Mouse (Mus musculus) adrenal gland, adult (tissue): ENCODE measurements around the gene Maml2.

Source experiments
- DNase-seq, 2 experiments: peaks; one replicate each; pipeline ENCODE4 v3.0.0; 2022 to 2023; ENCODE audit warnings: low spot score in 1 of 2; ENCODE audit not compliant: inconsistent age in 2 of 2

Gene Maml2

GRCm38 (mm10) chr9:13563475-13564414, 266.0 kb downstream of the Maml2 start:
- peak; percentile 69 to 92 for DNase-seq

- DNase-seq, result no peak
Observed at GRCm38 (mm10) chr9:13565343-13566019, 267.7 kb downstream of the Maml2 start.

- no peak for DNase-seq
Observed at GRCm38 (mm10) chr9:13566154-13566885, 268.6 kb downstream of the Maml2 start.

DNA sequence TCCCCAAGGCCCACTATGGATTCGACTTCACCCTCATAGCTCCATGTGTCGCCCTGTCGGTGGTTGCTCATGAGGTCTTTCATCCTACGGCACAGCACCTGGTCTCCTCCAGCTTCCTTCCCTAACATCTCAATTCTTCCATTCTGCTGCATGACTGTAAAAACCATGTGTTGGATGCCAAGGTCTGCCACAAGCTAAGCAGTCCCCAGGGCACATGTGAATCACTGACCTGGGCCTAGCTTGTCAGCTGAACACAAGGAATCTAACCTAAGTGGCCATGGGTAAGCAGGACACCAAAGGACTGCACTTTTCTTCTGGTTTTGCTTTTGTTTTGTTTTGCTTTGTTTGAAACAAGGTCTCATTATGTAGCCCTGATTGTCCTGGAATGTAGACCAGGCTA, 271.3 kb downstream of the Maml2 start:
- DNase-seq, result no peak

- no peak for DNase-seq
Observed at GRCm38 (mm10) chr9:13572847-13573246, 275.1 kb downstream of the Maml2 start.

DNA sequence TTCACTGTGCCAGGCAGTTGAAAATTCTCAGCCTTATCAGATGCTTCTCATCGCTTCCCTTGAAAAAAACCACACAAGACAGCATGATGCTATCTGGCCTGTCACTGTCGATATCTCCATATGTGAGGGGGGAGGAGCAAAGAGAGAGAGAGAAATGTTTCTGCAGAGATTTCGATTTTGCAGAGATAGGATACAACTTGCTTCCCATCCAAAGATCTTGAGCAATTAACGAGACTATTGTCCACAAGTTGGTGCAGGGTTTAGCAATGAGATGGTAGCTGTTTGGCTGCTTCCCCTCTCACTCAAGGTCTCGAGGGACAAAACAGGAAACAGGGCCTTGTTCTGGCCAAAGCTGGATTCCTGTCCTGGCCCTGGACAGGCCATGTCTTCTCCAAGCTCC, 276.3 kb downstream of the Maml2 start:
- peak in 1 of 2 experiments; percentile 67 for DNase-seq

GRCm38 (mm10) chr9:13574913-13575312, 277.2 kb downstream of the Maml2 start:
- DNase-seq, result peak in 1 of 2 experiments; percentile 52

DNA sequence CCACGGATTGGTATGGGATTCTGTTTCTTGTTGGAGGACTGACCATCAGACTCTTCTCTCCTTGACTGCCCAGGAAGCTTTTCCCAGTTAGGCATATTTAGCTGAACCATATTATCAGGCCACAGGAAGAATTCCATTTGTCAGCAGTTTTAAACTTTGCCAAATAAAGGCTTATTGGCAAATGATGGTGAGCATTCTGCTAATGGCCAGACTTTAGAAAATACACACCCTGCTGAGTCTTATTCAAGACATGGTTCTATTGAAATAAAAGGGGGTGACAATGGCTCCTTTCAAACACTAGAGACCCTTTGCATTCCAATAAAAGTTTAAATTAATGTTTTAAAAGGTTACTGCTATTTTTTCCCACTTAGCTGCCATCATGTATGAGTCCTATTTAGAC, 279.4 kb downstream of the Maml2 start:
- DNase-seq, result no peak

GRCm38 (mm10) chr9:13581184-13581583, 283.4 kb downstream of the Maml2 start:
- no peak for DNase-seq

DNA sequence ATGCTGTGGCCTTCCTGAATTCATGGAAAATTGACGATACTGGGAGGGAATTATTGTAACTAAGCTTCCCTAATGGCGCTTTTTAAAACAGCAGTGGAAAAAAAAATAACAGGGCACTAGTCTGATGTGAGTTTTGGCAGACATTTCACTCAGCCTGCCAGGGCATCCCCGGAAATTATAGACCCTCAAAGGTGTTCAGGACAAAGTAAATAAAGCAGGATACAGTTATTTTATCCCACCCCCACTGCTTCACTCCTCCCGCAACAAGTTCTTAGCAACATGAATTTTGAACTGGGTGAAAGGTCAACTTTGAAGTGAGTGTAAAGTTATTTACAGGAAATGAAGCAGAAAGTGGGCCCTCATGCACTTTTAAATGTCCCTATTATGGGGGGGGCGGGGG, 286.2 kb downstream of the Maml2 start:
- DNase-seq, result no peak

- DNase-seq, result no peak
Observed at GRCm38 (mm10) chr9:13584435-13584834, 286.7 kb downstream of the Maml2 start.

DNA sequence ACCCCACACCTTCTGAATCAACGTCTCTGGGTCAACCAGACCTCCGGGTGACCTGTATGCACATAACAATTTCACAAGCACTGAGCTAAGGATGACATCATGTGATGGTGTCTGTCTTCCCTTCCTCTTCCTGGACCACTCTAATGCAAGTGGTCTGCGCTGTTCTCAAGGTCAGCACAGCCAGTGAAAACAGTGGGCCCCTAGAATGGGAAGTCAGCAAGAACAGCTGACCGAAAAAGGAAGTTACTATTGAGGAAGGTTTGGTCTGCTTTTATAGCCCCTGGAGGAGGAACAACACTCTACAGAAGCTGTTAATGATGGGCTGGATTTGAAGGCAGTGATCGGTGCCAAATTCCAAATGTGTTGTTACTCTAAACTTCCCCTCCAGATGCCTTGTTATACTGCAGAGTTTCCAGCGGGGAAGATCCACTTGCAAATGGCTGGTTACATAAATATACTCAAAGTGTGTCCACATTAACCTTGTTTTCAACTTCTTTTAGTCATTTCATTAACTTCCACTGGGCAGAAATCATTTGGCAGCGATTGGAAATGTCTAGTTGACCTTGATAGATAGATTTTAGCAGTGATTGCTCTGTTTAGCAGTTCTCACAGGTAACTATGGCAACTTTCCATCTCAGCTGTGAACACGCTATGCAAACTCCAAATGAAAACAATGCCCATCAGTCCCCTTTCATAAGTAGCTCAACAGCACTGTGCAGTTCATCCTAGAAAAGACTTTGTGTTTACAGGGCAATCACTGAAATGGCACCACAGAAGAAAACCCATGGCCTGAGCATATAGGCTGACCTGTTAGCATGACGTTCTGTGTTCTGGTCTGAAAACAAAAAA, 289.6 kb downstream of the Maml2 start:
- DNase-seq, result peak in 1 of 2 experiments; percentile 52

DNA sequence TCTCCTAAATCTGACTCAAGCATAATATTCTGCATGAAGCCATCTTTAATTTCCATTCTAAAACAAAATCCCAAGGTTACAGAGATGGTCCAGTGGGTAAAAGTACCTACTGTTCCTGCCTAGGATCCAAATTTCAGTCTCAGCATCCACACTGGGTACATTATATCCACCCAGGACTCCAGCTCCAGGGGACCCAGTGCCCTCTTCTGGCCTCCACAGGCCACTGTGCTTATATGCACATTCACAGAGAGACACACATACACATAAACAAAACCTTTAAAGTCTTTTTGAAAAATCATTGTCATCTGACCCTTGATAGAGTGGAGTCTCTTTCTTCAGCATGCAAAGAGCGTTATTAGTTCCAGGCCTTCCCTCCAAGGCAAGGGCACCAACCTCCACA, 291.0 kb downstream of the Maml2 start:
- no peak for DNase-seq

- no peak for DNase-seq
Observed at GRCm38 (mm10) chr9:13592701-13593100, 294.9 kb downstream of the Maml2 start.

GRCm38 (mm10) chr9:13597736-13598135, 300.0 kb downstream of the Maml2 start:
- DNase-seq, result no peak

GRCm38 (mm10) chr9:13598596-13599333, 301.0 kb downstream of the Maml2 start:
- no peak for DNase-seq

- DNase-seq, result no peak
Observed at GRCm38 (mm10) chr9:13599334-13599614, 301.5 kb downstream of the Maml2 start.

- DNase-seq, result no peak
Observed at GRCm38 (mm10) chr9:13599800-13600199, 302.0 kb downstream of the Maml2 start.

DNA sequence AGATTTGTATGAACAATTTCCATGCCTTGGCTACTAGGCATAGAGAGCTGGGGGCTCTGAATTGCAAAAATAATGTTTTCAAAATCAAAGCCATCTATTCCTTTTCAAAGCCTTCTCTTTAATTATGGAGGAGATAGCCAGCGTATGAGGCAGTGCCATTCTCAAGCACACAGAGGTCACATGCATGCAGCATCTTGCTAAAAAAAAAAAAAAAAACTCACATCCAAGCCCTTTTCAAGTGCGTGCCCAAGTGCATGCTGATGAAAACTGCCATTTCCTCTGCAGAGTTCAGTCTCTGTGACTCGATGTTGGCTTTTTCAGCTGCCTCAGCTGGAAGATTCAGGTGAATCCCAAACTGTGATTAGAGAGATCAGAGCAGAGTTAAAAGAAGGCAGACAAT, 304.0 kb downstream of the Maml2 start:
- DNase-seq, result no peak

GRCm38 (mm10) chr9:13603533-13604143, 305.9 kb downstream of the Maml2 start:
- no peak for DNase-seq
